Mouse (Mus musculus) inflammation-experienced regulatory T-cells (primary cell): ENCODE data around the gene Adgrg6. TPM values are rescaled to one million over a fixed set of nuclear protein-coding genes. Genes with fewer than 3 reads are reported as not detected.

Experiments
- polyA plus RNA-seq, 2 experiments: library from polyadenylated mRNA; unstranded; fragments of 100-300 nt; shearing (Covaris generic); gene quantifications; one replicate each; pipeline ENCODE4 v1.2.1; 2017

Gene Adgrg6
- under 1 TPM; 0.35 to 0.93 TPM for polyA plus RNA-seq

GRCm38 (mm10) chr10:14544941-14545717, at the start of gene Adgrg6:
TSS of gene Adgrg6 (minus strand) at chr10:14545659.

Other genes with a start within 250 kb of the Adgrg6 start
- gene Vta1, start 159.9 kb upstream of the Adgrg6 start, polyA plus RNA-seq = 100 to 1,000 TPM in 1 of 2 experiments, 10 to 100 TPM in 1; 92.4 to 104 TPM
- under 1 TPM in 1 of 2 experiments, not detected in 1; 0.58 TPM for gene Nmbr, start 159.9 kb upstream of the Adgrg6 start, polyA plus RNA-seq
- gene Gje1, start 172.6 kb upstream of the Adgrg6 start, polyA plus RNA-seq = under 1 TPM in 1 of 2 experiments, not detected in 1; 0.37 TPM